Mouse (Mus musculus): ENCODE measurements around the gene Cep83. TPM values are rescaled to one million over a fixed set of nuclear protein-coding genes. Genes with fewer than 3 reads are reported as not detected.
A peak's percentile ranks its signal among the peaks of the same experiment; 100 is the strongest.

Gene Cep83
- polyA plus RNA-seq, 1 experiment from 2014 or later, result 16.3 TPM

- H3K4me2 ChIP-seq (ENCODE audit: low read length), result no peak overlapping the region
- no peaks in the 10 kb centered on the region for H3K27me3 ChIP-seq (ENCODE audit: control insufficient read depth, insufficient read depth, low read depth, low read length)
- no peak overlapping the region for H3K27ac ChIP-seq (ENCODE audit: low read length)
- H3K36me3 ChIP-seq (ENCODE audit: control insufficient read depth, insufficient read depth, low read length), result peaks cover 7% of the 10 kb centered on the region; the same call in 1 of the 2 replicates
- no peak overlapping the region for H3K9ac ChIP-seq (ENCODE audit: low read depth, low read length)
- no peak for ATAC-seq
- 81% methylated on average over 7 of the region's 7 CpGs for WGBS
- H3K4me1 ChIP-seq (ENCODE audit: control insufficient read depth, insufficient read depth, low read length), result peaks cover 20% of the 10 kb centered on the region
- no peak overlapping the region for H3K4me3 ChIP-seq (ENCODE audit: low read depth, low read length)
- no peaks in the 10 kb centered on the region for H3K9me3 ChIP-seq (replicated peaks; ENCODE audit: control insufficient read depth, low read length, poor library complexity, severe bottlenecking)
These were observed 121.6 kb downstream of the Cep83 start for GRCm38 (mm10) chr10:94809946-94810472.

- Histone ChIP-seq H3K4me3 (ENCODE audit: low read depth, low read length) (no peak overlapping the region), H3K9ac (ENCODE audit: low read depth, low read length) (0 out of 2 replicates have a peak overlapping the region, but pooled peaks have one; percentile 32), H3K4me2 (ENCODE audit: low read length) (no peak overlapping the region), H3K27ac (ENCODE audit: low read length) (peak overlapping the region; percentile 50), H3K36me3 (ENCODE audit: control insufficient read depth, insufficient read depth, low read length) (peaks cover 7% of the 10 kb centered on the region; the same call in 1 of the 2 replicates), H3K9me3 (replicated peaks; ENCODE audit: control insufficient read depth, low read length, poor library complexity, severe bottlenecking) (no peaks in the 10 kb centered on the region), H3K27me3 (ENCODE audit: control insufficient read depth, insufficient read depth, low read depth, low read length) (no peaks in the 10 kb centered on the region), H3K4me1 (ENCODE audit: control insufficient read depth, insufficient read depth, low read length) (peaks cover 20% of the 10 kb centered on the region)
- peak; percentile 69 for ATAC-seq
- 49% methylated on average over 17 of the region's 17 CpGs for WGBS
These were observed 123.7 kb downstream of the Cep83 start for GRCm38 (mm10) chr10:94811907-94812851.

GRCm38 (mm10) chr10:94818127-94818526 lies 129.7 kb downstream of the Cep83 start:
- no peaks in the 10 kb centered on the region for H3K27me3 ChIP-seq (ENCODE audit: control insufficient read depth, insufficient read depth, low read depth, low read length)
- no peak overlapping the region for H3K4me3 ChIP-seq (ENCODE audit: low read depth, low read length)
- no peak overlapping the region for H3K9ac ChIP-seq (ENCODE audit: low read depth, low read length)
- ATAC-seq, result no peak
- WGBS, result 86% methylated on average over 3 of the region's 3 CpGs
- H3K36me3 ChIP-seq (ENCODE audit: control insufficient read depth, insufficient read depth, low read length), result peaks cover 2% of the 10 kb centered on the region; the same call in 1 of the 2 replicates
- peaks cover 6% of the 10 kb centered on the region; the same call in 1 of the 2 replicates for H3K4me1 ChIP-seq (ENCODE audit: control insufficient read depth, insufficient read depth, low read length)
- H3K9me3 ChIP-seq (replicated peaks; ENCODE audit: control insufficient read depth, low read length, poor library complexity, severe bottlenecking), result no peaks in the 10 kb centered on the region
- no peak overlapping the region for H3K4me2 ChIP-seq (ENCODE audit: low read length)
- H3K27ac ChIP-seq (ENCODE audit: low read length), result no peak overlapping the region

- 93% methylated on average over 17 of the region's 17 CpGs for WGBS
These were observed 130.6 kb downstream of the Cep83 start for GRCm38 (mm10) chr10:94818781-94819665.

GRCm38 (mm10) chr10:94823971-94824760 lies 135.7 kb downstream of the Cep83 start:
- 0 out of 2 replicates have a peak, but pooled peaks have one; percentile 11 for ATAC-seq
- no peak overlapping the region for H3K27ac ChIP-seq (ENCODE audit: low read length)
- no peak overlapping the region for H3K9ac ChIP-seq (ENCODE audit: low read depth, low read length)
- WGBS, result 47% methylated on average over 11 of the region's 11 CpGs
- peaks cover 6% of the 10 kb centered on the region; the same call in 1 of the 2 replicates for H3K4me1 ChIP-seq (ENCODE audit: control insufficient read depth, insufficient read depth, low read length)
- H3K4me2 ChIP-seq (ENCODE audit: low read length), result no peak overlapping the region
- H3K27me3 ChIP-seq (ENCODE audit: control insufficient read depth, insufficient read depth, low read depth, low read length), result no peaks in the 10 kb centered on the region
- H3K36me3 ChIP-seq (ENCODE audit: control insufficient read depth, insufficient read depth, low read length), result peaks cover 14% of the 10 kb centered on the region
- H3K9me3 ChIP-seq (replicated peaks; ENCODE audit: control insufficient read depth, low read length, poor library complexity, severe bottlenecking), result no peaks in the 10 kb centered on the region
- H3K4me3 ChIP-seq (ENCODE audit: low read depth, low read length), result no peak overlapping the region

More at GRCm38 (mm10) chr10:94818781-94819665, 130.6 kb downstream of the Cep83 start:
- Histone ChIP-seq H3K27me3 (ENCODE audit: control insufficient read depth, insufficient read depth, low read depth, low read length) (no peaks in the 10 kb centered on the region), H3K27ac (ENCODE audit: low read length) (no peak overlapping the region), H3K9ac (ENCODE audit: low read depth, low read length) (no peak overlapping the region), H3K36me3 (ENCODE audit: control insufficient read depth, insufficient read depth, low read length) (peaks cover 6% of the 10 kb centered on the region), H3K4me2 (ENCODE audit: low read length) (no peak overlapping the region), H3K9me3 (replicated peaks; ENCODE audit: control insufficient read depth, low read length, poor library complexity, severe bottlenecking) (no peaks in the 10 kb centered on the region), H3K4me3 (ENCODE audit: low read depth, low read length) (no peak overlapping the region), H3K4me1 (ENCODE audit: control insufficient read depth, insufficient read depth, low read length) (peaks cover 2% of the 10 kb centered on the region)
- ATAC-seq, result no peak

- no peaks in the 10 kb centered on the region for H3K27me3 ChIP-seq (ENCODE audit: control insufficient read depth, insufficient read depth, low read depth, low read length)
- no peak overlapping the region for H3K4me3 ChIP-seq (ENCODE audit: low read depth, low read length)
- WGBS, result 95% methylated on average over 2 of the region's 2 CpGs
- ATAC-seq, result no peak
- no peak overlapping the region for H3K9ac ChIP-seq (ENCODE audit: low read depth, low read length)
- peaks cover 10% of the 10 kb centered on the region; the same call in 1 of the 2 replicates for H3K4me1 ChIP-seq (ENCODE audit: control insufficient read depth, insufficient read depth, low read length)
- H3K9me3 ChIP-seq (replicated peaks; ENCODE audit: control insufficient read depth, low read length, poor library complexity, severe bottlenecking), result no peaks in the 10 kb centered on the region
- H3K27ac ChIP-seq (ENCODE audit: low read length), result no peak overlapping the region
- H3K4me2 ChIP-seq (ENCODE audit: low read length), result no peak overlapping the region
- H3K36me3 ChIP-seq (ENCODE audit: control insufficient read depth, insufficient read depth, low read length), result peaks cover 12% of the 10 kb centered on the region
These were observed 137.5 kb downstream of the Cep83 start for GRCm38 (mm10) chr10:94825951-94826350.

GRCm38 (mm10) chr10:94826436-94826835 lies 138.0 kb downstream of the Cep83 start:
- no peak for ATAC-seq
- H3K9me3 ChIP-seq (replicated peaks; ENCODE audit: control insufficient read depth, low read length, poor library complexity, severe bottlenecking), result no peaks in the 10 kb centered on the region
- no peak overlapping the region for H3K4me2 ChIP-seq (ENCODE audit: low read length)
- no peak overlapping the region for H3K9ac ChIP-seq (ENCODE audit: low read depth, low read length)
- peaks cover 15% of the 10 kb centered on the region for H3K36me3 ChIP-seq (ENCODE audit: control insufficient read depth, insufficient read depth, low read length)
- peaks cover 10% of the 10 kb centered on the region; the same call in 1 of the 2 replicates for H3K4me1 ChIP-seq (ENCODE audit: control insufficient read depth, insufficient read depth, low read length)
- 90% methylated on average over 12 of the region's 12 CpGs for WGBS
- H3K27ac ChIP-seq (ENCODE audit: low read length), result no peak overlapping the region
- H3K4me3 ChIP-seq (ENCODE audit: low read depth, low read length), result no peak overlapping the region
- no peaks in the 10 kb centered on the region for H3K27me3 ChIP-seq (ENCODE audit: control insufficient read depth, insufficient read depth, low read depth, low read length)

GRCm38 (mm10) chr10:94827325-94827724 lies 138.9 kb downstream of the Cep83 start:
- H3K9me3 ChIP-seq (replicated peaks; ENCODE audit: control insufficient read depth, low read length, poor library complexity, severe bottlenecking), result no peaks in the 10 kb centered on the region
- no peaks in the 10 kb centered on the region for H3K27me3 ChIP-seq (ENCODE audit: control insufficient read depth, insufficient read depth, low read depth, low read length)
- no peak overlapping the region for H3K9ac ChIP-seq (ENCODE audit: low read depth, low read length)
- H3K4me1 ChIP-seq (ENCODE audit: control insufficient read depth, insufficient read depth, low read length), result peaks cover 10% of the 10 kb centered on the region; the same call in 1 of the 2 replicates
- no peak for ATAC-seq
- no peak overlapping the region for H3K27ac ChIP-seq (ENCODE audit: low read length)
- no peak overlapping the region for H3K4me2 ChIP-seq (ENCODE audit: low read length)
- H3K36me3 ChIP-seq (ENCODE audit: control insufficient read depth, insufficient read depth, low read length), result peaks cover 21% of the 10 kb centered on the region
- WGBS, result 90% methylated on average over 10 of the region's 10 CpGs
- no peak overlapping the region for H3K4me3 ChIP-seq (ENCODE audit: low read depth, low read length)

Data from midbrain, embryonic 16.5 days (tissue).